Mouse (Mus musculus) spleen, adult 2 months (tissue): ENCODE measurements at regions not wholly inside any gene's neighbourhood (a gene's known extent, or its start where the extent isn't known, plus 50 kb on each side); places are given as distances from the start of the nearest gene placed in this dataset.

Source experiments
- DNase-seq, 2 experiments: peaks; one replicate each; pipeline versions ENCODE4 v3.0.0 to v3.0.0-alpha.2; 2012 to 2021; ENCODE audit warnings: low spot score in 2 of 2, low read depth in 1 of 2
- H3K27ac ChIP-seq: fragments of 200-500 bp; 2 replicates; pipeline ENCODE4 v1.5.1; 2012; ENCODE audit warnings: low read length, inconsistent platforms; ENCODE audit not compliant: insufficient read depth
- H3K27me3 ChIP-seq: fragments of 200-500 bp; 2 replicates; pipeline ENCODE4 v1.6.1; 2012; ENCODE audit warnings: mild to moderate bottlenecking, moderate library complexity, low read length, inconsistent platforms; ENCODE audit not compliant: control insufficient read depth, insufficient read depth
- H3K36me3 ChIP-seq: fragments of 200-500 bp; 2 replicates; pipeline ENCODE4 v1.6.1; 2012; ENCODE audit warnings: mild to moderate bottlenecking, low read length, inconsistent platforms; ENCODE audit not compliant: control insufficient read depth, insufficient read depth
- H3K4me1 ChIP-seq: fragments of 200-500 bp; 2 replicates; pipeline ENCODE4 v1.6.1; 2011; ENCODE audit warnings: inconsistent platforms; ENCODE audit not compliant: control insufficient read depth, insufficient read depth, insufficient read length
- H3K4me3 ChIP-seq: fragments of 200-500 bp; 2 replicates; pipeline ENCODE4 v1.5.1; 2011; ENCODE audit warnings: mild to moderate bottlenecking, inconsistent platforms; ENCODE audit not compliant: insufficient read depth, insufficient read length; ENCODE audit errors: extremely low read depth
- CTCF ChIP-seq: fragments of 200-500 bp; IDR thresholded peaks from 2 replicates; pipeline ENCODE4 v1.5.1; 2011; ENCODE audit warnings: mild to moderate bottlenecking, inconsistent platforms; ENCODE audit not compliant: insufficient read depth, insufficient read length, insufficient replicate concordance; ENCODE audit errors: extremely low read depth
- POLR2A ChIP-seq: fragments of 200-500 bp; IDR thresholded peaks from 2 replicates; pipeline ENCODE4 v1.6.1; 2011; ENCODE audit warnings: low read depth, low read length, inconsistent platforms
- WGBS: fragments of 180-500 bp; shearing (Covaris S2); methylation state at CpG from one replicate; pipeline ENCODE4 v1.1.7; 2018; 5-methylcytosine and 5-hydroxymethylcytosine counted together

- no peak for DNase-seq
- no peak for TF ChIP-seq POLR2A
- no peak for TF ChIP-seq CTCF
- Histone ChIP-seq H3K27ac (no peak overlapping the region), H3K4me3 (no peak overlapping the region), H3K27me3 (no peaks in the 10 kb centered on the region), H3K36me3 (no peaks in the 10 kb centered on the region), H3K4me1 (no peaks in the 10 kb centered on the region)
- 87% methylated on average over 8 of the region's 16 CpGs for WGBS
Measured at GRCm38 (mm10) chr3:54103098-54103497, 52.7 kb upstream of the Trpc4 start.

GRCm38 (mm10) chr3:54083634-54084033, 72.2 kb upstream of the Trpc4 start:
- Histone ChIP-seq H3K4me1 (no peaks in the 10 kb centered on the region), H3K27ac (no peak overlapping the region), H3K27me3 (no peaks in the 10 kb centered on the region), H3K4me3 (no peak overlapping the region), H3K36me3 (no peaks in the 10 kb centered on the region)
- TF ChIP-seq CTCF, result no peak
- no peak for TF ChIP-seq POLR2A
- DNase-seq, result no peak
- 77% methylated on average over 6 of the region's 6 CpGs for WGBS

GRCm38 (mm10) chr3:54076461-54076860, 79.4 kb upstream of the Trpc4 start:
- 74% methylated on average over 5 of the region's 5 CpGs for WGBS
- Histone ChIP-seq H3K27ac (no peak overlapping the region), H3K4me3 (no peak overlapping the region), H3K4me1 (no peaks in the 10 kb centered on the region), H3K27me3 (no peaks in the 10 kb centered on the region), H3K36me3 (no peaks in the 10 kb centered on the region)
- no peak for TF ChIP-seq CTCF
- no peak for TF ChIP-seq POLR2A
- DNase-seq, result no peak

GRCm38 (mm10) chr3:54060653-54061052, 95.2 kb upstream of the Trpc4 start:
- no peak overlapping the region for H3K4me3 ChIP-seq
- 78% methylated on average over 1 of the region's 1 CpGs for WGBS
- no peaks in the 10 kb centered on the region for H3K27me3 ChIP-seq
- TF ChIP-seq CTCF, result no peak
- no peak for TF ChIP-seq POLR2A
- H3K4me1 ChIP-seq, result no peaks in the 10 kb centered on the region
- no peak overlapping the region for H3K27ac ChIP-seq
- DNase-seq, result no peak
- H3K36me3 ChIP-seq, result no peaks in the 10 kb centered on the region

- no peak for TF ChIP-seq CTCF
- no peak for TF ChIP-seq POLR2A
- H3K4me3 ChIP-seq, result no peak overlapping the region
- H3K4me1 ChIP-seq, result no peaks in the 10 kb centered on the region
- no peak for DNase-seq
- WGBS, result 87% methylated on average over 7 of the region's 7 CpGs
- H3K36me3 ChIP-seq, result no peaks in the 10 kb centered on the region
- no peak overlapping the region for H3K27ac ChIP-seq
- H3K27me3 ChIP-seq, result no peaks in the 10 kb centered on the region
Measured at GRCm38 (mm10) chr3:54054376-54054775, 101.5 kb upstream of the Trpc4 start.

- H3K27me3 ChIP-seq, result no peaks in the 10 kb centered on the region
- TF ChIP-seq POLR2A (no peak), CTCF (no peak)
Measured at GRCm38 (mm10) chr3:54049370-54049769, 106.5 kb upstream of the Trpc4 start.

GRCm38 (mm10) chr3:54048091-54048670, 107.7 kb upstream of the Trpc4 start:
- Histone ChIP-seq H3K4me3 (no peak overlapping the region), H3K4me1 (no peaks in the 10 kb centered on the region), H3K36me3 (no peaks in the 10 kb centered on the region), H3K27ac (no peak overlapping the region), H3K27me3 (no peaks in the 10 kb centered on the region)
- no peak for DNase-seq
- WGBS, result 71% methylated on average over 3 of the region's 3 CpGs
- no peak for TF ChIP-seq CTCF
- TF ChIP-seq POLR2A, result no peak

More at GRCm38 (mm10) chr3:54049370-54049769, 106.5 kb upstream of the Trpc4 start:
- Histone ChIP-seq H3K27ac (no peak overlapping the region), H3K4me1 (no peaks in the 10 kb centered on the region), H3K4me3 (no peak overlapping the region), H3K36me3 (no peaks in the 10 kb centered on the region)
- WGBS, result 70% methylated on average over 2 of the region's 2 CpGs
- DNase-seq, result no peak

GRCm38 (mm10) chr3:54027365-54027764, 128.5 kb upstream of the Trpc4 start:
- Histone ChIP-seq H3K27me3 (no peaks in the 10 kb centered on the region), H3K27ac (no peak overlapping the region), H3K4me3 (no peak overlapping the region), H3K36me3 (no peaks in the 10 kb centered on the region), H3K4me1 (no peaks in the 10 kb centered on the region)
- WGBS, result 72% methylated on average over 4 of the region's 4 CpGs
- no peak for DNase-seq
- no peak for TF ChIP-seq CTCF
- no peak for TF ChIP-seq POLR2A
